Mouse (Mus musculus) heart, postnatal 0 days (tissue): ENCODE measurements around the gene Vipr2. TPM values are rescaled to one million over a fixed set of nuclear protein-coding genes. Genes with fewer than 3 reads are reported as not detected.

Experiments used
- ATAC-seq: fragments of 200-750 bp; cut with Nextera tagmentation; 2 replicates; pipeline ENCODE4 v1.8.0; 2017; ENCODE audit warnings: low read depth, moderate number of reproducible peaks, moderate library complexity; ENCODE audit not compliant: insufficient read depth
- DNase-seq: peaks from one replicate; pipeline ENCODE4 v3.0.0-alpha.2; 2016; ENCODE audit warnings: low spot score
- H3K27ac ChIP-seq: fragments of 300-500 bp; sonication (generic); 2 replicates; pipeline ENCODE4 v1.5.1; 2014; ENCODE audit warnings: low read depth, mild to moderate bottlenecking
- H3K27me3 ChIP-seq: fragments of 300-500 bp; sonication (generic); 2 replicates; pipeline ENCODE4 v1.6.1; 2014; ENCODE audit warnings: low read length, mixed read lengths; ENCODE audit not compliant: control insufficient read depth, insufficient read depth
- H3K36me3 ChIP-seq: fragments of 300-500 bp; sonication (generic); replicated peaks from 2 replicates; pipeline ENCODE4 v1.6.1; 2014; ENCODE audit warnings: low read length, mixed read lengths; ENCODE audit not compliant: control insufficient read depth, insufficient read depth
- H3K4me1 ChIP-seq: fragments of 300-500 bp; sonication (generic); 2 replicates; pipeline ENCODE4 v1.6.1; 2014; ENCODE audit warnings: antibody characterized with exemption; ENCODE audit not compliant: control insufficient read depth, insufficient read depth
- H3K4me2 ChIP-seq: fragments of 300-500 bp; sonication (generic); 2 replicates; pipeline ENCODE4 v1.6.1; 2014; ENCODE audit warnings: low read depth, mild to moderate bottlenecking, low read length, moderate library complexity
- H3K4me3 ChIP-seq: fragments of 300-500 bp; sonication (generic); 2 replicates; pipeline ENCODE4 v1.5.1; 2014; ENCODE audit warnings: low read depth, low read length
- H3K9ac ChIP-seq: fragments of 300-500 bp; sonication (generic); replicated peaks from 2 replicates; pipeline ENCODE4 v1.6.1; 2014; ENCODE audit warnings: low read depth, low read length, mixed read lengths
- H3K9me3 ChIP-seq: fragments of 300-500 bp; sonication (generic); replicated peaks from 2 replicates; pipeline ENCODE4 v1.6.1; 2016; ENCODE audit warnings: low read length; ENCODE audit not compliant: control insufficient read depth
- CTCF ChIP-seq: IDR thresholded peaks from 2 replicates; pipeline ENCODE4 v1.5.1; 2016; ENCODE audit warnings: antibody characterized with exemption, control low read depth, low read depth
- EP300 ChIP-seq: IDR thresholded peaks from 2 replicates; pipeline ENCODE4 v1.6.1; 2016; ENCODE audit warnings: antibody characterized with exemption, low read depth
- WGBS: fragments of 180-500 bp; shearing (Covaris S2); extraction: QIAGEN DNeasy Blood & Tissue Kit; methylation state at CpG from one replicate; pipeline ENCODE4 v1.1.7; 2014; 5-methylcytosine and 5-hydroxymethylcytosine counted together
- polyA plus RNA-seq: library from polyadenylated mRNA; unstranded; fragments of >200 nt; fragmentation: Nextera tagmentation; extraction: Ambion mirVana; gene quantifications from 2 replicates; pipeline ENCODE4 v1.2.1, GENCODE M21; 2015
- total RNA-seq: library from RNA; depleted of rRNA; stranded (reverse); fragments of >200 nt; gene quantifications from 2 replicates; pipeline ENCODE4 v1.2.3, GENCODE M21; 2014; ENCODE audit warnings: low replicate concordance

Vipr2 gene
- total and polyA plus RNA-seq, 2 experiments from 2014 or later: 0.30 to 1.3 TPM

- H3K27me3 ChIP-seq: no peaks in the 10 kb centered on the region
- 62% methylated on average over 5 of the region's 5 CpGs for WGBS
- H3K4me3 ChIP-seq: no peak overlapping the region
- H3K27ac ChIP-seq: no peak overlapping the region
- no peaks in the 10 kb centered on the region for H3K9me3 ChIP-seq
- H3K36me3 ChIP-seq: no peaks in the 10 kb centered on the region
- H3K9ac ChIP-seq: no peak overlapping the region
- no peak overlapping the region for H3K4me2 ChIP-seq
- no peaks in the 10 kb centered on the region for H3K4me1 ChIP-seq
- no peak for ATAC-seq
- DNase-seq: no peak
- TF ChIP-seq EP300 (no peak), CTCF (no peak)
These were observed 39.9 kb downstream of the Vipr2 start for GRCm38 (mm10) chr12:116117352-116117929.

- Histone ChIP-seq H3K27ac (no peak overlapping the region), H3K4me2 (no peak overlapping the region), H3K9me3 (no peaks in the 10 kb centered on the region), H3K4me3 (no peak overlapping the region), H3K36me3 (no peaks in the 10 kb centered on the region), H3K27me3 (no peaks in the 10 kb centered on the region), H3K4me1 (no peaks in the 10 kb centered on the region), H3K9ac (no peak overlapping the region)
- DNase-seq (no peak), ATAC-seq (no peak)
- no peak for TF ChIP-seq EP300
- WGBS: 69% methylated on average over 3 of the region's 3 CpGs
These were observed 41.5 kb downstream of the Vipr2 start for GRCm38 (mm10) chr12:116119001-116119400.

GRCm38 (mm10) chr12:116123786-116124185 lies 46.3 kb downstream of the Vipr2 start:
- no peak for DNase-seq
- Histone ChIP-seq H3K9ac (no peak overlapping the region), H3K27ac (no peak overlapping the region), H3K4me1 (no peaks in the 10 kb centered on the region), H3K4me2 (no peak overlapping the region), H3K9me3 (no peaks in the 10 kb centered on the region), H3K4me3 (no peak overlapping the region), H3K27me3 (no peaks in the 10 kb centered on the region), H3K36me3 (no peaks in the 10 kb centered on the region)
- WGBS: 55% methylated on average over 3 of the region's 3 CpGs
- TF ChIP-seq EP300: no peak
- TF ChIP-seq CTCF: no peak
- ATAC-seq: no peak

- Histone ChIP-seq H3K36me3 (no peaks in the 10 kb centered on the region), H3K9me3 (no peaks in the 10 kb centered on the region), H3K4me2 (no peak overlapping the region), H3K27ac (no peak overlapping the region), H3K4me1 (no peaks in the 10 kb centered on the region), H3K9ac (no peak overlapping the region), H3K27me3 (no peaks in the 10 kb centered on the region), H3K4me3 (no peak overlapping the region)
- TF ChIP-seq CTCF: no peak
- TF ChIP-seq EP300: no peak
- no peak for ATAC-seq
- WGBS: 75% methylated on average over 7 of the region's 7 CpGs
- no peak for DNase-seq
These were observed 53.4 kb downstream of the Vipr2 start for GRCm38 (mm10) chr12:116130936-116131335.

- no peak overlapping the region for H3K4me2 ChIP-seq
- DNase-seq: no peak
- no peak overlapping the region for H3K4me3 ChIP-seq
- no peak for ATAC-seq
- no peak for TF ChIP-seq CTCF
- TF ChIP-seq EP300: no peak
- no peaks in the 10 kb centered on the region for H3K4me1 ChIP-seq
- no peak overlapping the region for H3K9ac ChIP-seq
- no peak overlapping the region for H3K27ac ChIP-seq
- WGBS: 77% methylated on average over 5 of the region's 5 CpGs
- H3K27me3 ChIP-seq: no peaks in the 10 kb centered on the region
- no peaks in the 10 kb centered on the region for H3K9me3 ChIP-seq
- no peaks in the 10 kb centered on the region for H3K36me3 ChIP-seq
These were observed 55.4 kb downstream of the Vipr2 start for GRCm38 (mm10) chr12:116132909-116133308.

GRCm38 (mm10) chr12:116135906-116136305 lies 58.4 kb downstream of the Vipr2 start:
- Histone ChIP-seq H3K4me1 (no peaks in the 10 kb centered on the region), H3K9me3 (no peaks in the 10 kb centered on the region), H3K4me3 (no peak overlapping the region), H3K36me3 (no peaks in the 10 kb centered on the region), H3K4me2 (no peak overlapping the region), H3K27ac (no peak overlapping the region), H3K27me3 (no peaks in the 10 kb centered on the region), H3K9ac (no peak overlapping the region)
- ATAC-seq: no peak
- no peak for TF ChIP-seq CTCF
- TF ChIP-seq EP300: no peak
- DNase-seq: no peak
- 83% methylated on average over 4 of the region's 4 CpGs for WGBS
